Mouse (Mus musculus) forebrain, embryonic 12.5 days (tissue): ENCODE measurements around the gene Aldoart2. TPM values are rescaled to one million over a fixed set of nuclear protein-coding genes. Genes with fewer than 3 reads are reported as not detected.
A peak's percentile ranks its signal among the peaks of the same experiment; 100 is the strongest.
"Not testable (repeated sequence)": the region's sequence is repeated elsewhere in the genome, so short reads cannot be mapped to it uniquely, and the experiment has no call there.

ENCODE experiments used
- ATAC-seq: fragments of 200-750 bp; cut with Nextera tagmentation; 2 replicates; pipeline ENCODE4 v1.8.0; 2017; ENCODE audit warnings: moderate TSS enrichment; ENCODE audit not compliant: low FRiP score
- H3K27ac ChIP-seq: fragments of 300-500 bp; sonication (generic); 2 replicates; pipeline ENCODE4 v1.5.1; 2016; ENCODE audit warnings: mild to moderate bottlenecking
- H3K27me3 ChIP-seq: fragments of 300-500 bp; sonication (generic); 2 replicates; pipeline ENCODE4 v1.6.1; 2016; ENCODE audit warnings: mild to moderate bottlenecking
- H3K36me3 ChIP-seq: fragments of 300-500 bp; sonication (generic); replicated peaks from 2 replicates; pipeline ENCODE4 v1.6.1; 2016; ENCODE audit warnings: mild to moderate bottlenecking
- H3K4me1 ChIP-seq: fragments of 300-500 bp; sonication (generic); 2 replicates; pipeline ENCODE4 v1.6.1; 2016
- H3K4me2 ChIP-seq: fragments of 300-500 bp; sonication (generic); 2 replicates; pipeline ENCODE4 v1.6.1; 2016; ENCODE audit warnings: mild to moderate bottlenecking, moderate library complexity
- H3K4me3 ChIP-seq: fragments of 300-500 bp; sonication (generic); replicated peaks from 2 replicates; pipeline ENCODE4 v1.5.1; 2016; ENCODE audit warnings: mild to moderate bottlenecking
- H3K9ac ChIP-seq: fragments of 300-500 bp; sonication (generic); 2 replicates; pipeline ENCODE4 v1.6.1; 2016; ENCODE audit warnings: mild to moderate bottlenecking
- H3K9me3 ChIP-seq: fragments of 300-500 bp; sonication (generic); 2 replicates; pipeline ENCODE4 v1.6.1; 2016
- WGBS: fragments of 180-500 bp; shearing (Covaris S2); methylation state at CpG from one replicate; pipeline ENCODE4 v1.1.7; 2016; 5-methylcytosine and 5-hydroxymethylcytosine counted together
- polyA plus RNA-seq: library from polyadenylated mRNA; unstranded; fragments of >200 nt; fragmentation: Nextera tagmentation; extraction: Ambion mirVana; gene quantifications from 2 replicates; pipeline ENCODE4 v1.2.1, GENCODE M21; 2016

Aldoart2 gene
- not detected in 2 replicates for polyA plus RNA-seq

- ATAC-seq, result no peak
- no peaks in the 10 kb centered on the region for H3K36me3 ChIP-seq
- no peaks in the 10 kb centered on the region for H3K9me3 ChIP-seq
- H3K4me1 ChIP-seq, result peaks cover 4% of the 10 kb centered on the region; the same call in 1 of the 2 replicates
- no peaks in the 10 kb centered on the region for H3K27me3 ChIP-seq
- 95% methylated on average over 19 of the region's 19 CpGs for WGBS
- no peak within 1 kb of the TSS for H3K4me3 ChIP-seq
- no peak within 1 kb of the TSS for H3K27ac ChIP-seq
- H3K9ac ChIP-seq, result no peak within 1 kb of the TSS
- no peak within 1 kb of the TSS for H3K4me2 ChIP-seq
These were observed at the start of gene Aldoart2 for GRCm38 (mm10) chr12:55565206-55565605. Gene Aldoart2 (plus strand): TSS chr12:55565239.

DNA sequence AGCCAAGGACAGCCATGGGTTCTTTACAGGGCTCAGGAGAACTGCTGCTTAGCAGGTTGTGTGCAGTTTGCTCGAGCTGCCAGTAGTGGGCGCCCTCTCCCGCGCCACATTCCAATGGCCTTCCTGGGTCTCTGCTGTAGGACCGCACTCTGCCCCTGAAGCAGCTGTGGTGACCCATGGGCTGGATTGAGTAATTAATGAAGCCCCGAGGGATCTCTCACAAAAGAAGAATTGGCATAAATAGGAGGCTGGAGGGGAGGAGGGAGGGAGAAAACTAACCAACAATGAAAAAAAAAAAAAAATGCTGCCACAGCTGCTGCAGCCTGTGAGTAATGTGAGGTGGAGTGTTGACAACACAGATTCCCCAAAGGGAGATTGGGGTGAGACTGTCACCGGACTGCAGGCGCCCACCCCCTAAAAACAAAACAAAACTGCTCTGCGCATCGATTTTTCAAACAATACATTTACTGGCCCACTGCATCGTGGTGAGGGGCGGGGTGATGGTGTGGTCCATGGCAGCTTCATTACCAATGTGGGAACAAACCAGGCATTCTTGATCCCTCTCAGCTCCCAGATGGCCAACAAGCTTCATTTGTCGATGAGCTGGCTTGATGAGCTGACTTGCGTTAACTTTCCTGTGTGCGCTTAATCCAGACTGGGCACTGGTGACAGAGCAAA, 46.8 kb upstream of the Aldoart2 start:
- no peaks in the 10 kb centered on the region for H3K9me3 ChIP-seq
- H3K9ac ChIP-seq, result no peak overlapping the region

GRCm38 (mm10) chr12:55526983-55527752, 37.9 kb upstream of the Aldoart2 start:
- Histone ChIP-seq H3K9me3 (no peaks in the 10 kb centered on the region), H3K36me3 (no peaks in the 10 kb centered on the region), H3K4me2 (no peak overlapping the region), H3K27me3 (peaks cover 28% of the 10 kb centered on the region), H3K27ac (no peak overlapping the region), H3K9ac (no peak overlapping the region), H3K4me1 (0 out of 2 replicates have a peak, but pooled peaks cover 3% of the 10 kb centered on the region), H3K4me3 (no peak overlapping the region)
- peak; percentile 44; the same call in 1 of the 2 replicates for ATAC-seq
- WGBS, result 61% methylated on average over 15 of the region's 15 CpGs

More for the DNA sequence above, 46.8 kb upstream of the Aldoart2 start:
- H3K4me3 ChIP-seq, result no peak overlapping the region
- no peaks in the 10 kb centered on the region for H3K36me3 ChIP-seq
- peaks cover 6% of the 10 kb centered on the region; the same call in 1 of the 2 replicates for H3K27me3 ChIP-seq
- H3K4me2 ChIP-seq, result no peak overlapping the region
- 42% methylated on average over 15 of the region's 15 CpGs for WGBS
- H3K27ac ChIP-seq, result no peak overlapping the region
- H3K4me1 ChIP-seq, result peaks cover 8% of the 10 kb centered on the region
- ATAC-seq, result peak; percentile 64

- Histone ChIP-seq H3K9ac (no peak overlapping the region), H3K27me3 (peaks cover 67% of the 10 kb centered on the region), H3K4me1 (peaks cover 24% of the 10 kb centered on the region), H3K27ac (peak overlapping the region; percentile 19; the same call in 1 of the 2 replicates), H3K9me3 (no peaks in the 10 kb centered on the region), H3K4me2 (peak overlapping the region; percentile 24; the same call in 1 of the 2 replicates), H3K4me3 (no peak overlapping the region), H3K36me3 (no peaks in the 10 kb centered on the region)
- peak; percentile 88 for ATAC-seq
- 3% methylated on average over 14 of the region's 14 CpGs for WGBS
These were observed 28.4 kb upstream of the Aldoart2 start for GRCm38 (mm10) chr12:55536537-55537135.

DNA sequence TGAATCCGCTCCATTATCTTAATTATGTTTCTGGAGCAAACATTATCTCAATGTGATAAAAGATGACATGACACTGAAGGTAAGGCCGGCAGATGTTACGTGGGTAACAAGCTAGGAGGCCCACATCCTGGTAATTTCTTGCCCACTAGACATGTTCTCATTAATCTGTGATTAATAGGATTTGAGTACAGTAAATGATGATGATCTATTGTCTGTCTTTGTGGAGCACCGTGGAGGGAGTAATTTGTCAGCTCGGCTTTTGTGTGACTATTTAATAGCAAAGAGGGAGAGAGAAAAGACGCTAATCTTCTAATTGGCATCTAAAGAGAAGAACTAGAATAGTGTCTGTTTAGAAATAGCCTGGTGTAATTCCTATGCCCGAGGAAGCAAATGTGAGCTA, 27.3 kb upstream of the Aldoart2 start:
- Histone ChIP-seq H3K27me3 (peaks cover 59% of the 10 kb centered on the region), H3K36me3 (no peaks in the 10 kb centered on the region), H3K27ac (no peak overlapping the region), H3K9me3 (no peaks in the 10 kb centered on the region), H3K9ac (no peak overlapping the region), H3K4me2 (no peak overlapping the region), H3K4me3 (no peak overlapping the region), H3K4me1 (peaks cover 24% of the 10 kb centered on the region)
- ATAC-seq, result peak; percentile 44; the same call in 1 of the 2 replicates
- WGBS, result 19% methylated on average over 7 of the region's 7 CpGs

GRCm38 (mm10) chr12:55538328-55538971, 26.6 kb upstream of the Aldoart2 start:
- Histone ChIP-seq H3K9ac (peak overlapping the region; percentile 33; the same call in 1 of the 2 replicates), H3K27ac (peak overlapping the region; percentile 51; the same call in 1 of the 2 replicates), H3K4me2 (no peak overlapping the region), H3K36me3 (no peaks in the 10 kb centered on the region), H3K9me3 (no peaks in the 10 kb centered on the region), H3K27me3 (peaks cover 52% of the 10 kb centered on the region), H3K4me1 (peaks cover 24% of the 10 kb centered on the region), H3K4me3 (no peak overlapping the region)
- ATAC-seq, result peak; percentile 67
- 59% methylated on average over 1 of the region's 1 CpGs for WGBS

DNA sequence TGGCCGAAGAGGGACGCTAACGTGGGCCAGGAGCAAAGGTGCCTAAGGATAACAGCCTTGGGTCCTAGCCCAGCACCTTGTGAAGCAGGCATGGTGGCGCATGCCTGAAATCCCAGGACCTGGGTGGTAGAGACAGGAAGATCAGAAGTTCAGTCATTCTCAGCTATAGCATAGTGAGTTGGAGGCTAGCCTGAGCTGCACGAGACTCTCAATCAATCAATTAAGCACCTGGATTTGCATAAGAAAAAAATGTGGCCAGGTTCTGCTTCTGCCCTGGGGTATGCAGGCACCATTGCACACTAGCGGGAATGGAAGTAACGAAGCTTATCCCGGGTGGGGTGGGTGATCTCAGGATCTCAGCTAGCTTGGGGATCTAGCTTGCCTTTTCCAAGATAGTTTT, 25.9 kb upstream of the Aldoart2 start:
- H3K27ac ChIP-seq, result no peak overlapping the region
- H3K36me3 ChIP-seq, result no peaks in the 10 kb centered on the region
- WGBS, result 43% methylated on average over 8 of the region's 8 CpGs
- H3K4me3 ChIP-seq, result no peak overlapping the region
- H3K4me1 ChIP-seq, result peaks cover 24% of the 10 kb centered on the region
- H3K4me2 ChIP-seq, result no peak overlapping the region
- H3K9me3 ChIP-seq, result no peaks in the 10 kb centered on the region
- H3K27me3 ChIP-seq, result peaks cover 45% of the 10 kb centered on the region
- H3K9ac ChIP-seq, result no peak overlapping the region
- no peak for ATAC-seq

DNA sequence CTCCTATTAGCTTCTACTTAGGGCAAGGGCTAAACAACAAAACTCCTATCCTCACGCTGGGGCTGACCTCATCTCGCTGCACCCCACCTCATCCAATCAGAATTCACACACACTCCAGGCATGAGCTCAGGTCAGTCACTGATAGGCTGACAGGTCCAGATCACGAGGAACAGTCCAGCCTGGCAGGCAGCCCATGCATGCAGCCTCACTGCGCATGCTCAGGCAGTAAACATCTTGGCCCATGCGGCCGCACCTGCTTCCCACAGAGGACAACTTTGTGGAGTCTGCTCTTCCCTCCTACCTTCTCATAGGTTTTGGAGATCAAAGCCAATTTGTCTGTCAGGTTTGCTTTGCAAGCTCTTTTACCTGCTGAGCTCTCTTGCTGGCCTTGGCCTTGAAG, 10.1 kb upstream of the Aldoart2 start:
- WGBS, result 88% methylated on average over 6 of the region's 6 CpGs
- H3K27me3 ChIP-seq, H3K27ac ChIP-seq, H3K36me3 ChIP-seq, ATAC-seq, H3K4me2 ChIP-seq, H3K4me3 ChIP-seq, H3K9me3 ChIP-seq, H3K4me1 ChIP-seq, H3K9ac ChIP-seq: not testable (repeated sequence)

GRCm38 (mm10) chr12:55557866-55558265, 7.2 kb upstream of the Aldoart2 start:
- no peaks in the 10 kb centered on the region for H3K36me3 ChIP-seq

DNA sequence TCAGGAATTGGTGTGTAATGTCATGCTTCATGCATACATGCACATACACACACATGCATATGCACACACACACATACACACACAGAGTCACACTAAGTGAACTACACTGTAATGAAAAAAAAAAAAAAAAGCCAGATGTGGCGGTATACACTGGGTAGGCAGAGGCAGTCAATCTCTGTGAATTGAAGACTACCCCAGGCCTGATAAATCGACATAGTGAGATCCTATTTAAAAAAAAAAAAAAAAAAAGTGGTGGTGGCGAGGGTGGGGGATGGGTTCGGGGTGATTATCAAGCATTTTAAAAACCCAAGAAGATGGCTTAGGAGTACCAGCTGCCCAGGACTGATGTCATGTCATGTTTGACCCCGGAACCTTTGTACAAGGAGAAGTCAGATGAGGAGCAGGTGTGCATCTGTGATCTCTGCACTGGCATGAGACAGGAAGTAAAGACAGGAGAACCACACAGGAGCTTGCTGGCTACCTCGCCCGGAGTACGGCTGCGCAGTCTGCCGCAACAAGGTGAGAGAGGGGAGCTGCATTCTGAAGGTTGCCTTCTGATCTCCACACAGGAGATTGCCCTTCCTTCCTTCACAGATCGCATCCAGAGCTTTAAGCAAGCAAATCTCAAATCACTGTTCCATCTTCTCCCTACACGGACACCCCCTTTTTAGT, 5.7 kb upstream of the Aldoart2 start:
- no peak for ATAC-seq
- Histone ChIP-seq H3K36me3 (no peaks in the 10 kb centered on the region), H3K4me1 (peaks cover 8% of the 10 kb centered on the region; the same call in 1 of the 2 replicates), H3K9me3 (no peaks in the 10 kb centered on the region), H3K4me2 (no peak overlapping the region), H3K27me3 (no peaks in the 10 kb centered on the region), H3K27ac (no peak overlapping the region), H3K9ac (no peak overlapping the region), H3K4me3 (no peak overlapping the region)
- WGBS, result 89% methylated on average over 12 of the region's 12 CpGs

More at GRCm38 (mm10) chr12:55557866-55558265, 7.2 kb upstream of the Aldoart2 start:
- Histone ChIP-seq H3K4me1 (peaks cover 8% of the 10 kb centered on the region; the same call in 1 of the 2 replicates), H3K27me3 (no peaks in the 10 kb centered on the region), H3K9me3 (no peaks in the 10 kb centered on the region), H3K9ac (no peak overlapping the region), H3K4me3 (no peak overlapping the region), H3K4me2 (no peak overlapping the region), H3K27ac (no peak overlapping the region)
- no peak for ATAC-seq
- 70% methylated on average over 6 of the region's 6 CpGs for WGBS

DNA sequence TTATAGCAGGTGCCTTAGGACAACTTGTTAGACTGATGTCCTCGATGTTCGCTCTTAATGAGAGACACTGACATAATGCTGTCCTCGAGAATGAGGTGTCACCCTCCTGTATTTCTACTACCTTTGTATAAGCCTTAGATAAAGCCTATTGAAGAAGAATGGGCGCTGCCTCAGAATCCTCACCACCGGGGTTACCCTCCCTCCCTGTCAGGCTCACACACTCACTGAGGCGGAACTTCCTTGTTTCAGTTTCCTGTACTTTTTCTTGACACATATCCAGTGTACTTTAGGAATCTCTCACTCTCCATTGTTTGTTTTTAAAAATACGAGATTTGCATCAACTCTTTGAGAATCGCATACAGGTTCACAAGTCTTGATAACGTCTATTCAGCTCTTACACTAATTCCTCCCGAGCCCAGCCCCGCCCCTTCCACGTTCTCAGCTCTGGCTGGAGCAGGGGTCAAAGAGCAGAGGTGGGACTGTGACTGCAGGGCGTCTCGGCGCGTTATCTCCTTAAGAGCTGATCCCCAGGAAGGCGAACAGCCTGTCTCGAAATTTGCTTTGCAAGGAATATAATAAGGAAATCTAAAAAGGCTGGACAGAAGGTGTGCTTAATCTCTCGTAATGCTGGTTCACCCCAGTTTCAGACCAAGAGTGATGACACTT, 4.9 kb upstream of the Aldoart2 start:
- no peak overlapping the region for H3K27ac ChIP-seq

More for the DNA sequence above, 4.9 kb upstream of the Aldoart2 start:
- 9% methylated on average over 19 of the region's 19 CpGs for WGBS
- H3K9me3 ChIP-seq, result no peaks in the 10 kb centered on the region
- H3K36me3 ChIP-seq, result no peaks in the 10 kb centered on the region
- H3K4me2 ChIP-seq, result peak overlapping the region; percentile 45
- peaks cover 8% of the 10 kb centered on the region; the same call in 1 of the 2 replicates for H3K4me1 ChIP-seq
- no peak for ATAC-seq
- peak overlapping the region; percentile 19; the same call in 1 of the 2 replicates for H3K4me3 ChIP-seq
- no peaks in the 10 kb centered on the region for H3K27me3 ChIP-seq
- 0 out of 2 replicates have a peak overlapping the region, but pooled peaks have one; percentile 5 for H3K9ac ChIP-seq
